Mouse (Mus musculus): Measurements from ENCODE around the gene D230025D16Rik. TPM values are rescaled to one million over a fixed set of nuclear protein-coding genes. Genes with fewer than 3 reads are reported as not detected.

The D230025D16Rik gene
- total and polyA plus RNA-seq, 2 experiments from 2014 or later: 24.6 to 36.7 TPM

DNA sequence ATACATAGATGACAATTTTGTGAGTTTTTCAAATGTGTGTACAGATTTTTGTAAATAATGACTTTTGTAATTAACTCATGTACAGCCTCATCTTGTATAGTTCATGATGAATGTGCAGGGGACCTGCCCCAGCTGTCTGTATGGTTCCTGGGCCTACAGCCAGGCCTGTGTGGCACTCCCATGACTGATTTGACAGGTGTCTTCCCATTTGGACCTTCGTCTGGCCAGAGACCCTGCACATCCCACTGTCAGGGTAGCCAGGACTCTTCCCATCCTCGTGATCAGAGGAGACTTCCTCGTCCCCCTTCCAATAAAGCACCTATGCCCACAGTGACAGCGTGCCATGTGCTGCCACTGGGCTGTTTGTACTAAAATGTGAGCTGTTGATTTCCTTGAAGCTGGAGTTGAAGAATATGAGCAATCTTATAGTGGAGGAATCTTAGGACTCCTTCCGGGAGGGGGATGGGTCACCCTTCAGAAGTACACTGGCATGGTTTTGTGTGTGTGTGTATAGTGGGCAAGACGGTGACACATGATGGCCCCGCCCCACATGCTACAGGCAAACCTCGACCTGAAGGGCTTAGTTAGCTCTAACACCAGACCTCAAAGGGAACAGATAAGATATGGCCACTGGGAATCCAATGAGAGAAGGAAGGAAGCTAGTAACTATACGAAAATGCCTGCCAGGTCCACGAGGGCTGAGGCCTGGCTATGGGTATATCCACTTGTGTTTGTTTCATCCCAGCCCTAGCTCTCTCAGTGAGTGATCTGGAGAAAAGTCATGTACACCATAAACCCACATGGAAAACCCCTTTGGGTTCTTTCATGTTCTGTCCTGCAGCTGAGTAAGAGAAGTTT is 28.0 kb downstream of the D230025D16Rik start:
- Histone ChIP-seq H3K4me2 (ENCODE audit: low read depth, low read length, poor library complexity, severe bottlenecking) (0 out of 2 replicates have a peak overlapping the region, but pooled peaks have one; percentile 97), H3K4me3 (ENCODE audit: low read depth, low read length) (no peak overlapping the region), H3K9me3 (ENCODE audit: low read length) (no peaks in the 10 kb centered on the region), H3K36me3 (ENCODE audit: insufficient read depth, low read length) (peaks cover 41% of the 10 kb centered on the region), H3K9ac (replicated peaks; ENCODE audit: low read length, poor library complexity, severe bottlenecking) (no peak overlapping the region), H3K27me3 (ENCODE audit: insufficient read depth, low read length) (peaks cover under 1% of the 10 kb centered on the region; the same call in 1 of the 2 replicates), H3K4me1 (ENCODE audit: insufficient read depth, low read length) (peaks cover 5% of the 10 kb centered on the region; the same call in 1 of the 2 replicates), H3K27ac (ENCODE audit: low read depth, low read length) (no peak overlapping the region)
- no peak for DNase-seq (ENCODE audit: low spot score)
- no peak for ATAC-seq (ENCODE audit: low FRiP score)
- 93% methylated on average over 10 of the region's 10 CpGs for WGBS
- TF ChIP-seq CTCF (IDR thresholded peaks at IDR 0.05): no peak

DNA sequence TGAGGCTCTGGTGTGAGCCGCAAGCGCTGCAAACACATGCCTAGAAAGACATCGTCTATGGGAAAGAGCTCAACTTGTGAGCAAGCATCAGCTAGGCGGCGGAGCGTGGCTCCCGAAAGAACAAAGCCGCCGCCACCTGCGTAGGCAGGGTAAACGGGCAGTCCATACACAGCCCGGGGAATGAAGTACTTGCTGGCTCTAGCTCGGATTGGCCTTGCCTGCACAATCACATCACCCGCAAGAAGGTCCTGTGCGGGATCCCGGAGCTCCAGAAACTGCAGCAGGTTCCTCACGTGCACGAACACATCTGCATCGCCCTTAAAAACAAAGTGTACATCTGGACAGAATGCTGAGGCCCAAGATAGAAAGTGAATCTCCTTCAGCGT is 28.8 kb downstream of the D230025D16Rik start:
- DNase-seq (ENCODE audit: low spot score): peak; percentile 21
- peak; percentile 27; the same call in 1 of the 2 replicates for ATAC-seq (ENCODE audit: low FRiP score)
- Histone ChIP-seq H3K9ac (replicated peaks; ENCODE audit: low read length, poor library complexity, severe bottlenecking) (peak overlapping the region; percentile 71; the same call in 1 of the 2 replicates), H3K4me1 (ENCODE audit: insufficient read depth, low read length) (peaks cover 5% of the 10 kb centered on the region; the same call in 1 of the 2 replicates), H3K9me3 (ENCODE audit: low read length) (no peaks in the 10 kb centered on the region), H3K36me3 (ENCODE audit: insufficient read depth, low read length) (peaks cover 34% of the 10 kb centered on the region), H3K4me2 (ENCODE audit: low read depth, low read length, poor library complexity, severe bottlenecking) (peak overlapping the region; percentile 97), H3K27ac (ENCODE audit: low read depth, low read length) (peak overlapping the region; percentile 65; the same call in 1 of the 2 replicates), H3K27me3 (ENCODE audit: insufficient read depth, low read length) (peaks cover 9% of the 10 kb centered on the region), H3K4me3 (ENCODE audit: low read depth, low read length) (peak overlapping the region; percentile 64)
- no peak for TF ChIP-seq CTCF (IDR thresholded peaks at IDR 0.05)
- WGBS: 32% methylated on average over 20 of the region's 20 CpGs

- Histone ChIP-seq H3K27ac (ENCODE audit: low read depth, low read length) (peak overlapping the region; percentile 65), H3K4me1 (ENCODE audit: insufficient read depth, low read length) (peaks cover 5% of the 10 kb centered on the region; the same call in 1 of the 2 replicates), H3K9ac (replicated peaks; ENCODE audit: low read length, poor library complexity, severe bottlenecking) (peak overlapping the region; percentile 71), H3K4me2 (ENCODE audit: low read depth, low read length, poor library complexity, severe bottlenecking) (peak overlapping the region; percentile 97), H3K36me3 (ENCODE audit: insufficient read depth, low read length) (peaks cover 28% of the 10 kb centered on the region), H3K4me3 (ENCODE audit: low read depth, low read length) (peak overlapping the region; percentile 64), H3K9me3 (ENCODE audit: low read length) (no peaks in the 10 kb centered on the region), H3K27me3 (ENCODE audit: insufficient read depth, low read length) (peaks cover 14% of the 10 kb centered on the region)
- DNase-seq (ENCODE audit: low spot score): peak; percentile 90
- TF ChIP-seq CTCF (IDR thresholded peaks at IDR 0.05): peak; percentile 90
- WGBS: under 1% methylated on average over 59 of the region's 74 CpGs
- ATAC-seq (ENCODE audit: low FRiP score): peak; percentile 84
Measured at GRCm38 (mm10) chr8:105254152-105254965, 29.4 kb downstream of the D230025D16Rik start.

- ATAC-seq (ENCODE audit: low FRiP score) (peak; percentile 15; the same call in 1 of the 2 replicates), DNase-seq (ENCODE audit: low spot score) (peak; percentile 16)
- no peak for TF ChIP-seq CTCF (IDR thresholded peaks at IDR 0.05)
- WGBS: 4% methylated on average over 14 of the region's 14 CpGs
- Histone ChIP-seq H3K27me3 (ENCODE audit: insufficient read depth, low read length) (peaks cover 14% of the 10 kb centered on the region), H3K4me3 (ENCODE audit: low read depth, low read length) (peak within 1 kb of the TSS; percentile 64), H3K4me1 (ENCODE audit: insufficient read depth, low read length) (peaks cover 5% of the 10 kb centered on the region; the same call in 1 of the 2 replicates), H3K27ac (ENCODE audit: low read depth, low read length) (peak within 1 kb of the TSS; percentile 65), H3K4me2 (ENCODE audit: low read depth, low read length, poor library complexity, severe bottlenecking) (peak within 1 kb of the TSS; percentile 97), H3K9me3 (ENCODE audit: low read length) (no peaks in the 10 kb centered on the region), H3K9ac (replicated peaks; ENCODE audit: low read length, poor library complexity, severe bottlenecking) (peak within 1 kb of the TSS; percentile 71), H3K36me3 (ENCODE audit: insufficient read depth, low read length) (peaks cover 25% of the 10 kb centered on the region)
Measured at GRCm38 (mm10) chr8:105254966-105255350, 30.0 kb downstream of the D230025D16Rik start, which contains the start of gene B3gnt9. TSS of gene B3gnt9 (minus strand) at chr8:105255153.

DNA sequence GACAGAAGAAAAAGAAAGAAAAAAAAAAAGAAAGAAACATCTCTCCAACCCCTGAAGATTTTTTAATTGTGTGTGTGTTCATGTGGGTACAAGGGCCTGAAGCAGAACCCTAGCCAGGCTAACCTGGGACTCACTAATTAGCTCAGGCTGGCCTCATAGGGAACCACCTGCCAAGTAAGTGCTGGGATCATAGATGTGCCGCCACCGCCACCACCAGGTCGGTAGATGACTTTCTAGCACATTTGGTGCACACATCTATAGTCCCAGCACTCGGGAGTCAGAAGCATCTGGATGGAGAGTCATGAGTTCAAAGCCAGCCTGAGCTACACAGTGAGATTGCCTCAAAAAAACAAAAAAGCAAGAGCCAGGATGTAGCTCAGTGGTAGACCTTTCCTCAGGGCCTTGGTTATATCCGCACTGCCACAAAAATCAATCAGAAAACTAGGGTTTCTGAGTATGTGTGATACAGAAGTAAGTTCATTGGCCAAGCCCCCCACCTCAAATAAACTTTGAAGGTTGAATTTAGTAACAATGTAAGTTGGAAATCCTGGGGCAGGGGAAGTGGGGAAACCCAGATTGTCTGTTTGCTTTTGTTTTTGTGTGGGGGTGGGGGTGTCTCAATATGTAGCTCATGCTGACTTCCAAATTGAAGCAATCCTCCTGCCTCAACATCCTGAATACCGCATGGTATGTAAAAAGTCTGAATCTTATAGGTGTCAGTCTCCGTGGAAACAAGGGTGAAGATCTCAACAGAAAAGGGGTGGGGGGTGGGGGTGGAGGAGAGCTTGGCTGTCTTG is 32.6 kb downstream of the D230025D16Rik start:
- 0 out of 2 replicates have a peak, but pooled peaks have one; percentile 5 for TF ChIP-seq CTCF (IDR thresholded peaks at IDR 0.05)
- H3K4me2 ChIP-seq (ENCODE audit: low read depth, low read length, poor library complexity, severe bottlenecking): no peak overlapping the region
- no peak overlapping the region for H3K27ac ChIP-seq (ENCODE audit: low read depth, low read length)
- peaks cover 32% of the 10 kb centered on the region for H3K27me3 ChIP-seq (ENCODE audit: insufficient read depth, low read length)
- H3K4me1 ChIP-seq (ENCODE audit: insufficient read depth, low read length): peaks cover 5% of the 10 kb centered on the region; the same call in 1 of the 2 replicates
- 67% methylated on average over 7 of the region's 7 CpGs for WGBS
- no peak overlapping the region for H3K9ac ChIP-seq (replicated peaks; ENCODE audit: low read length, poor library complexity, severe bottlenecking)
- ATAC-seq (ENCODE audit: low FRiP score) (no peak), DNase-seq (ENCODE audit: low spot score) (no peak)
- no peaks in the 10 kb centered on the region for H3K9me3 ChIP-seq (ENCODE audit: low read length)
- no peak overlapping the region for H3K4me3 ChIP-seq (ENCODE audit: low read depth, low read length)
- H3K36me3 ChIP-seq (ENCODE audit: insufficient read depth, low read length): peaks cover 6% of the 10 kb centered on the region
